Mouse (Mus musculus): ENCODE results near the gene Gm13420.

Gene Gm13420

DNA sequence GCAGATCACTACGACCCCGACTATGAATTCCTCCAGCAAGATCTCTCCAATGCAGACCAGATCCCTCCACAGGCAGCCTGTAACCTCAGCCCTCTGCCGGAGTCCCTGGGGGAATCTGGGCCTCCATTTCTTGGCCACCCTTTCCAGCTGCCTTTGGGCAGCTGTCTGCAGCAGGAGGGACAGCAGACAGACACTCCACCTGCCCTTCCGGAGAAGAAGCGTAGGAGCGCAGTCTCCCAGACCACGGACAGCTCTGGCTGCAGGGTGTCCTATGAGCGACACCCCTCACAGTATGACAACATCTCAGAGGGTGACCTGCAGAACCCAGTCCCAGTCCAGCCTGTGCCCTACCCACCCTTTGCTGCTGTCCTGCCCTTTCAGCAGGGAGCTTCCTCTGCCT is 49.3 kb downstream of the Gm13420 start:
- DNase-seq (ENCODE audit: low spot score in 2 of 2) = no peak

GRCm38 (mm10) chr2:29701393-29701792 is 50.1 kb downstream of the Gm13420 start:
- DNase-seq (ENCODE audit: low spot score in 2 of 2) = no peak

DNA sequence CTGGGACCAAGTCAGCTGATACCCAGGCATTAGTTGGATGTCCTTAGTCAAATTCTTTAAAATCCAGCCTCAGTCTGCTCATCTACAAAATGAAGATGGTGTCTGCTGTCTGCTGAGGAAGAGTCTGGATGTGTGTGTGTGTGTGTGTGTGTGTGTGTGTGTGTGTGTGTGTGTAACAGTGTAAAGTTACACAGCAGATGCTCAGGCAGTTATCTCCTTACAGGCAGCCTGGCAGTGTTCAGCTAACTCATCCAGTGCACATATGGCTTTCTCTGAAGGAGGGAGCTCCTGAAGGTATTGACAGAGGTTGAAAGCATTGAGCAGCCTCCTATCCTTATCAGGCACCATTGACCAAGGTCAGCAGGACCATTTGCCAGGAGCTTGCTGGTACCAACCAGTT is 50.6 kb downstream of the Gm13420 start:
- no peak for DNase-seq (ENCODE audit: low spot score in 2 of 2)

- DNase-seq (ENCODE audit: low spot score in 2 of 2) = peak; percentile 55 to 57
Measured at GRCm38 (mm10) chr2:29698421-29699290, 52.8 kb downstream of the Gm13420 start.

DNA sequence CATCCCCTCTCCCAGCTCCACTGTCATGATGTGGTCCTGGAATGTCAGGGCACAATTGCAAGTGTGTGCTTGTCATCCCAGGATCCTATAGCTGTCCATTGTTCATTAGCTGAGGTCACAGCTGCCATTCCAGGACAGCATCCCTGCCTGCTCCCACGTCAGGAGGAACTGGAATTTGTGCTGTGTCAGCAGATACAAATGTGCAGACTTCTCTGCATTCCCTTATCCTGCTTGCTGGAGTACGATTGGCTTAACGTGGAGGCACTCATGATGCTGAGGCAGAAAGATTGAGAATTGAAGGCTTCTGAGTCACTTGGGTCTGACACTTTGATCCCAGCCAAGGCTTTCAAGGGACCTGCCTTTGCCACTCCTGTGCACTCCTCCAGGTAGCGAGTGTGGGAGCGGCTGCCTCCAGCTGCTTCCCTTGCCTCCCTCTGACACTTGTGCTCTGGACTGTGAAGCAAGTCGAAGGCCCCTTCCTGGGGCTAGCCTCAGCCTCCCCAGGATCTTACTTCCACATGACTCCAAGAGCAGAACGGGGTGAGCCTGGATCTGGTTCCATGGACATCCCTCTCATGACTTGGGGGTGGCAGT is 55.2 kb downstream of the Gm13420 start:
- DNase-seq (ENCODE audit: low spot score in 2 of 2) = no peak
